Mouse (Mus musculus): ENCODE data around the gene Trim46.

Gene Trim46

GRCm38 (mm10) chr3:89247466-89247865, 1.4 kb upstream of the Trim46 start:
- H3K4me3 ChIP-seq (replicated peaks; ENCODE audit: low read length), result peak overlapping the region; percentile 90
- peaks cover 24% of the 10 kb centered on the region for H3K36me3 ChIP-seq (ENCODE audit: insufficient read depth, low read length)
- peaks cover 26% of the 10 kb centered on the region for H3K27me3 ChIP-seq (ENCODE audit: insufficient read depth, low read length)
- no peaks in the 10 kb centered on the region for H3K9me3 ChIP-seq (ENCODE audit: low read length)
- TF ChIP-seq NANOG (IDR thresholded peaks at IDR 0.05; ENCODE audit: borderline replicate concordance, low read length), result no peak
- no peak for TF ChIP-seq CTCF (conservative IDR thresholded peaks at IDR 0.05; ENCODE audit: low read length)
- no peak for TF ChIP-seq POU5F1 (IDR thresholded peaks at IDR 0.05; ENCODE audit: borderline replicate concordance, low read length)
- peaks cover 83% of the 10 kb centered on the region for H3K4me1 ChIP-seq (replicated peaks; ENCODE audit: low read depth, low read length)

DNA sequence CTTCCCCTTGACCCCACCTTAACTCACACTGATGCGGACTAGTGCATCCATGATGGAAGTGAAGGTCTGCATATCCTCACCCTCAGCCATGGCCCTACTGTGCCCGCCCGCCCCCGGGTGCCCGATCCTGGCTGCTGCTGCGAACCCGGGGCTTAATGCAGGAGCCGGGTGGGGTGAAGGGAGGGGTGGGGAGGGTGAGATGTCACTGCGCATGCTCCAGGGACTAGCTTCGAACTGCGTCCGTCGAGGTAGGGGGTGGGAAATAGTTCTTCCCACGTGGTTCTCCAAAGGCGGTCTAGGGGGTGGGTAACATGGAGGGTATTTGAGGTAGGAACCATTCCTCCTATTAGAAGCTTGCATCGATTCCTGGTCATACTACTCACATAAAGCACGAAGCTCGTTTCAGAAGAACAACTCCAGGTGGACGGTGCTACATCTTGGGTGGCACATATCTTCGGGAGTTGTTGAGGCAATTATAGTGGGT, 379 bp downstream of the Trim46 start, which contains the start of gene Krtcap2:
Gene Krtcap2 (plus strand): TSS at position 279 of the 484 bp plus-strand sequence.
- Histone ChIP-seq H3K27me3 (ENCODE audit: insufficient read depth, low read length) (peaks cover 35% of the 10 kb centered on the region), H3K9me3 (ENCODE audit: low read length) (no peaks in the 10 kb centered on the region), H3K4me3 (replicated peaks; ENCODE audit: low read length) (peak within 1 kb of the TSS; percentile 90), H3K4me1 (replicated peaks; ENCODE audit: low read depth, low read length) (peaks cover 65% of the 10 kb centered on the region), H3K36me3 (ENCODE audit: insufficient read depth, low read length) (peaks cover 24% of the 10 kb centered on the region)
- no peak for TF ChIP-seq CTCF (conservative IDR thresholded peaks at IDR 0.05; ENCODE audit: low read length)
- TF ChIP-seq POU5F1 (IDR thresholded peaks at IDR 0.05; ENCODE audit: borderline replicate concordance, low read length), result no peak
- TF ChIP-seq NANOG (IDR thresholded peaks at IDR 0.05; ENCODE audit: borderline replicate concordance, low read length), result no peak

- H3K27me3 ChIP-seq (ENCODE audit: insufficient read depth, low read length), result peaks cover 35% of the 10 kb centered on the region
- H3K4me3 ChIP-seq (replicated peaks; ENCODE audit: low read length), result peak overlapping the region; percentile 90
- peaks cover 24% of the 10 kb centered on the region for H3K36me3 ChIP-seq (ENCODE audit: insufficient read depth, low read length)
- peaks cover 59% of the 10 kb centered on the region for H3K4me1 ChIP-seq (replicated peaks; ENCODE audit: low read depth, low read length)
- no peaks in the 10 kb centered on the region for H3K9me3 ChIP-seq (ENCODE audit: low read length)
- TF ChIP-seq NANOG (IDR thresholded peaks at IDR 0.05; ENCODE audit: borderline replicate concordance, low read length), result no peak
- no peak for TF ChIP-seq CTCF (conservative IDR thresholded peaks at IDR 0.05; ENCODE audit: low read length)
- TF ChIP-seq POU5F1 (IDR thresholded peaks at IDR 0.05; ENCODE audit: borderline replicate concordance, low read length), result no peak
Measured at GRCm38 (mm10) chr3:89244982-89245687, 974 bp downstream of the Trim46 start.

- TF ChIP-seq POU5F1 (IDR thresholded peaks at IDR 0.05; ENCODE audit: borderline replicate concordance, low read length), result no peak
- no peak for TF ChIP-seq NANOG (IDR thresholded peaks at IDR 0.05; ENCODE audit: borderline replicate concordance, low read length)
- no peak for TF ChIP-seq CTCF (conservative IDR thresholded peaks at IDR 0.05; ENCODE audit: low read length)
- peak overlapping the region; percentile 65 for H3K4me3 ChIP-seq (replicated peaks; ENCODE audit: low read length)
- no peaks in the 10 kb centered on the region for H3K9me3 ChIP-seq (ENCODE audit: low read length)
- H3K36me3 ChIP-seq (ENCODE audit: insufficient read depth, low read length), result peaks cover 20% of the 10 kb centered on the region
- H3K27me3 ChIP-seq (ENCODE audit: insufficient read depth, low read length), result peaks cover 42% of the 10 kb centered on the region
- H3K4me1 ChIP-seq (replicated peaks; ENCODE audit: low read depth, low read length), result peaks cover 52% of the 10 kb centered on the region
Measured at GRCm38 (mm10) chr3:89244158-89244981, 1.7 kb downstream of the Trim46 start.

DNA sequence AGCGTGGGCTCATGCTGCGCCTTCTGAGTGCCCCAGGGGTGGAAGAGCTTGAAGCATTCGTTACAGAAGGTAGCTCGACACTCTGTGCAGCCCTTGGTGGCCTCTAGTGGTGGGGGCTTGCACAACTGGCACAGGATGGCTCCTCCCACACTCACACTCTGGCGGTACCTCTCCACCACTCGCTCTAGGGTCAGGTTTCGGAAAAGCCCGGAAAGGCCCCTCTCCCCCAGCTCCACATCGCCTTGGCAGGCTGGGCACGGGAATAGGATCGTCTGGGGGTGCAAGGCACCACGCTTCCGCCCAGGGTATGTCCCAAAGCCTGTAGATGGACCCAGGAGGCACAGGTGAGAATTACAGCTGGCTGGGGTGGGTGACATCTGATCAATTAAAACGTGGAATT, 2.5 kb downstream of the Trim46 start:
- Histone ChIP-seq H3K4me3 (replicated peaks; ENCODE audit: low read length) (peak overlapping the region; percentile 65), H3K36me3 (ENCODE audit: insufficient read depth, low read length) (peaks cover 13% of the 10 kb centered on the region), H3K9me3 (ENCODE audit: low read length) (no peaks in the 10 kb centered on the region), H3K27me3 (ENCODE audit: insufficient read depth, low read length) (peaks cover 49% of the 10 kb centered on the region), H3K4me1 (replicated peaks; ENCODE audit: low read depth, low read length) (peaks cover 56% of the 10 kb centered on the region)
- TF ChIP-seq CTCF (conservative IDR thresholded peaks at IDR 0.05; ENCODE audit: low read length) (no peak; the same call in none of the 2 replicates), NANOG (IDR thresholded peaks at IDR 0.05; ENCODE audit: borderline replicate concordance, low read length) (no peak), POU5F1 (IDR thresholded peaks at IDR 0.05; ENCODE audit: borderline replicate concordance, low read length) (no peak)

DNA sequence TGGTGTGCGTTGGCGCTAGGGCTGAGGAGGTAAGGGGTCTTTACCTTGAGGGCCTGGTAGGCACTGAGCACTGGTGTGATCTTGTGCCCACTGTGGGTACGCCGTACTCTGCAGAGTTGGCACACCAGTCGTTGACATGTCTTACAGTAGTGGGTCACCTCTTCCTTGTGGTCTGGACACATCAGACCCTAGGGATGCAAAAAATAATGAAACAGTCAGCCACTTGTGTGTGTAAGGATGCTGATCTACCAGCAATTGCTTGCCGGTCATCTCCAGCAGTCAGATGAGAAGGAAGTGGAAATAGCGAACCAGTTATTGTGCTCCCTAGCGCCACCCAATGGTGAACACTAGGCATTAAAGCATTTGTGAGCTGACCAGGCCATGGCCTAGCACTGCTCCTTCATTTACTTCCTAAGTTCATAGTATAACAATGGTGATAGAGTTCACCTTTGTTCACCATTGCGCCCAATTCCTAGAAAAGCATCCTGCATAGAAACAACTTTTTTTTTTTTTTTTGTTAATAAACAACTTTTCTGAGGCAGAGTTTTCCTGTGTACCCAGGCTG, 3.7 kb downstream of the Trim46 start:
- no peak for TF ChIP-seq NANOG (IDR thresholded peaks at IDR 0.05; ENCODE audit: borderline replicate concordance, low read length)
- no peak for TF ChIP-seq POU5F1 (IDR thresholded peaks at IDR 0.05; ENCODE audit: borderline replicate concordance, low read length)
- TF ChIP-seq CTCF (conservative IDR thresholded peaks at IDR 0.05; ENCODE audit: low read length), result peak; percentile 69
- Histone ChIP-seq H3K27me3 (ENCODE audit: insufficient read depth, low read length) (peaks cover 61% of the 10 kb centered on the region), H3K9me3 (ENCODE audit: low read length) (no peaks in the 10 kb centered on the region), H3K4me3 (replicated peaks; ENCODE audit: low read length) (no peak overlapping the region), H3K4me1 (replicated peaks; ENCODE audit: low read depth, low read length) (peaks cover 57% of the 10 kb centered on the region), H3K36me3 (ENCODE audit: insufficient read depth, low read length) (peaks cover under 1% of the 10 kb centered on the region; the same call in 1 of the 2 replicates)

GRCm38 (mm10) chr3:89238494-89238893, 7.6 kb downstream of the Trim46 start:
- H3K27me3 ChIP-seq (ENCODE audit: insufficient read depth, low read length), result peaks cover 66% of the 10 kb centered on the region
- H3K9me3 ChIP-seq (ENCODE audit: low read length), result no peaks in the 10 kb centered on the region
- no peak for TF ChIP-seq NANOG (IDR thresholded peaks at IDR 0.05; ENCODE audit: borderline replicate concordance, low read length)
- no peak for TF ChIP-seq CTCF (conservative IDR thresholded peaks at IDR 0.05; ENCODE audit: low read length)
- no peak for TF ChIP-seq POU5F1 (IDR thresholded peaks at IDR 0.05; ENCODE audit: borderline replicate concordance, low read length)
- peaks cover 58% of the 10 kb centered on the region for H3K4me1 ChIP-seq (replicated peaks; ENCODE audit: low read depth, low read length)
- H3K36me3 ChIP-seq (ENCODE audit: insufficient read depth, low read length), result no peaks in the 10 kb centered on the region; the same call in 1 of the 2 replicates
- peak overlapping the region; percentile 60 for H3K4me3 ChIP-seq (replicated peaks; ENCODE audit: low read length)

DNA sequence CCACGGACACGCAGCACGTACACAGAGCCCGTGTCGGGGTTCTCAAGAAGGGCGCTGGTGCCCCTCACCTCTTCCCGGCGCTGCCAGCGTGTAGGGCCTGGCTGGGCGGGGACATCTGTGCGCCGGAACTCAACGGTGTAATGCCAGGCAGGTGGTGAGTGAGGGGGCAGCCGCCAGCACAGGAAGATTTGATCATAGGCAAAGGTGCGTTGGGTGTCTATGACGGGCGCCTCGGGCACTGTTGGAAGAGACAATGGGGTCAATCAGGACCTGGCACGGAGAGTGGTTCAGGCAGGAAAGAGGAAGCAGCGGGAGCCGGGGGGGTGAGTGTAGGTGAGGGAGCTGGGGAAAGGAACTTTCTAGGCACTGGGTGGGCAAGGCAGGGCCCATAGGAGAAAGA, 8.4 kb downstream of the Trim46 start:
- H3K27me3 ChIP-seq (ENCODE audit: insufficient read depth, low read length), result peaks cover 66% of the 10 kb centered on the region
- TF ChIP-seq POU5F1 (IDR thresholded peaks at IDR 0.05; ENCODE audit: borderline replicate concordance, low read length), result no peak
- no peak for TF ChIP-seq CTCF (conservative IDR thresholded peaks at IDR 0.05; ENCODE audit: low read length)
- TF ChIP-seq NANOG (IDR thresholded peaks at IDR 0.05; ENCODE audit: borderline replicate concordance, low read length), result no peak
- H3K4me3 ChIP-seq (replicated peaks; ENCODE audit: low read length), result peak overlapping the region; percentile 60
- H3K4me1 ChIP-seq (replicated peaks; ENCODE audit: low read depth, low read length), result peaks cover 62% of the 10 kb centered on the region
- H3K9me3 ChIP-seq (ENCODE audit: low read length), result no peaks in the 10 kb centered on the region
- no peaks in the 10 kb centered on the region; the same call in 1 of the 2 replicates for H3K36me3 ChIP-seq (ENCODE audit: insufficient read depth, low read length)

Data from E14TG2a.4 (cell line).